Mouse (Mus musculus): Measurements from ENCODE around the gene Bhlhb9.

- TF ChIP-seq POLR2A (IDR thresholded peaks at IDR 0.05; ENCODE audit: low read depth, low read length) (no peak), CTCF (IDR thresholded peaks at IDR 0.05; ENCODE audit: extremely low read depth, insufficient read length, insufficient replicate concordance, low read depth, low read length) (no peak)
Observed at GRCm38 (mm10) chrX:135885411-135886233, 88.2 kb downstream of the Bhlhb9 start.

Data from small intestine, adult 2 months (tissue).